Mouse (Mus musculus) spleen, postnatal 10 days (tissue): Measurements from ENCODE around the gene Slc5a11.

ENCODE experiments used
- DNase-seq, 2 experiments: peaks; one replicate each; pipeline ENCODE4 v3.0.0; 2021 to 2022; ENCODE audit warnings: low spot score in 2 of 2

The Slc5a11 gene

DNA sequence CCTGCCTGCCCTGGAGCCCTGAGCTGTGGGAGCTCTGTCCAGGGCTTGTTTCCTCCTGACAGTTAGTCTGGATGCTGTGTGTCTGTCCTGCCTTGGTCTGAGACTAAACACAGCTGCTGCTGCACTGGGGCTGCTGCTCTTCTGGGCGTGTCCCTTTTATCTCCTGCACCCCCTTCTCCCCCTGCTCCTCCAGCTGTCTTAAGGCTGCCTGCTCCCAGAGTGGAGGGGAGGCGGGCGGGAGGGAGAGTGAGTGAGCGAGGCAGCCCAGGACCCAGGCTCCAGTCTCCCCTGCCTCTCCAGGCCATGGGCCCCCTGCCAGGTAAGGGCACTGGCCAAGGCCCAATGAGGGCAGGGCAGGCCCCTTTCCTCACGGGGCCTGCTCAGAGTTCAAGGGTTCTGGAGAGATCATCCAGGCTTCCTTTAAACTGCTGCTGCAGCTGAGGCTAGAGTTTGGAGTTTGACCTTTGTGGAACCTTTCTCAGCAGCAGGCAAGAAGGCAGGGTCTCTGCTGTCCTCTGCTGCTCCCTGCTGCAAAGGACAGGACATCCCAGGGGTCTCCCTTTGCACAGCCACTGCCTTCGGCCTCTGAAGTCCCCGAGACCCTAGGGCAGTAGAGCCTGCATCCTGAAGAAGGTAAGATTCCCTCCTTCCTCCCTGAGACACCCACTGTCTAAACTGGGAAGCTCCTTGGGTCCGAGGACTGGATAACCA is at the start of gene Slc5a11:
Gene Slc5a11 (plus strand): TSS at position 416 of the 711 bp plus-strand sequence.
- no peak for DNase-seq

GRCm38 (mm10) chr7:123167436-123167835 is 47.1 kb upstream of the Slc5a11 start:
- no peak for DNase-seq

DNA sequence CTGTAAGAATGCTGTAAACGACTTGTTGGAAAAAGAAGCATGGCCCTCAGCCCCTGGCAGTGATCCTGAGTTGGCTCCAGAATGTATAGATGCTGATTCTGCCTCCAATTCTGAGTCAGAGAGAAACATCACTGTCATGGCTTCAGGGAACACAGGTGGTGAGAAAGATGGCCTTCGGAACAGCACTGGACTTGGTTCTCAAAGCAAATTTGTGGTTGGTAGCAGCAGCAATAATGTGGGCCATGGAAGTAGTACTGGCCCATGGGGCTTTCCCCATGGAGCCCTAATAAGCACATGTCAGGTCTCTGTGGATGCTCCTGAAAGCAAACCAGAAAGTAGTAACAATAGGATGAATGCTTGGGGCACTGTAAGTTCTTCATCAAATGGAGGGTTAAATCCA is 45.0 kb upstream of the Slc5a11 start:
- DNase-seq: no peak

DNA sequence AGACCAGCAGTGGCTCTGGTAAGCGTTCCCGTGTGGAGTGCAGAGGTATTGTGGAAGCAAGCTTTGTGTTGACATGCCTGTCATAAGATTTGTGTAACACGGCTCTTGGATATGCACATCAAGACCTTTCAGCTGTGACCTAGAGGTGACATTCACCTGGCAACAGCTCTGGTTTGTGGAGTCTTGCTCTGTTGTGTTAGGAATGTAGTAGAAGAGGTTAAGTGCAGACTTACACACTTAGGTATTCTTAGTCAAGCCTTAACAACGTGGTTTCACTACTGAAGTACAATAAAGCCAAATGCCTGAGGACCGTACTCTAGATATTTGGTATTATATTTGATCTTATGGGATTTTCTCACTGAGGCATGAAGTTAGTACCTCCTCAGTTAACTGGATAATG is 42.5 kb upstream of the Slc5a11 start:
- DNase-seq: no peak

- no peak for DNase-seq
These were observed 37.4 kb upstream of the Slc5a11 start for GRCm38 (mm10) chr7:123177215-123177614.

DNA sequence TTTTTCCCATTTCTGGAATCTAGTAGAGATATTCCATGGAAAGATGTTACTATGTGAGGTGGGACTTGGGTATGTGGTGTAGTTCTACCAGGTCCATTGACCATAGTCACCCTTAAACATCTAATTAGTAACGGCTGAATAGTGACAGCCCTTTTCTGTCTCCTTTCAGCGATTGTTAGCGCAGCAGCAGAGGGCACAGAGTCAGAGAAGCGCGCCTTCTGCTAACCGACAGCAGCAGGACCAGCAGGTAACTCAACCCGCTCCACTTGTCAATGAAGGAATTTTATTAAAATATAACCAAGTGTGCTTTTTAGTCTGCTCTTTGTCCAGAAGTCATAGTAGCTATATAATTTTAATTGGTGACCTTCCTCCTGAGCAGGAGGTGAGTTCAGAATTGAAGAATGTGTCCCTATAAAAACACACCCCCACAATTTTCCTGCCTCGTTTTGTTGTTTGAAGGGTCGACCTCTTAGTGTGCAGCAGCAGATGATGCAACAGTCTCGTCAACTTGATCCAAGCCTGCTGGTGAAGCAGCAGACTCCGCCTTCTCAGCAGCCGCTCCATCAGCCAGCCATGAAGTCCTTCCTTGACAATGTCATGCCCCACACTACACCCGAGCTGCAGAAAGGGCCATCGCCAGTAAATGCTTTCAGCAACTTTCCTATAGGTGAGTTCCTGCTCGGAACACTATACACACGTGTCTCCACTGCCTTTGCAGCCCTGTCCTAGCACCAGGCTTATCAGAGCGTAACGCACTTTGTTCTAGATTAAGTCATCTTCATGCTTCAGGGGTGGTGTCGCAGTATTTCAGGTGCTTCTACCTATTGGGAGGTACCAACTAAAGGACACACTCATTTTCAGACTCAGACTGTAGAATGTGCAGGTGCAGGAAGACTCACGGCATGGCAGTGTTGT is 32.5 kb upstream of the Slc5a11 start:
- DNase-seq: no peak

DNA sequence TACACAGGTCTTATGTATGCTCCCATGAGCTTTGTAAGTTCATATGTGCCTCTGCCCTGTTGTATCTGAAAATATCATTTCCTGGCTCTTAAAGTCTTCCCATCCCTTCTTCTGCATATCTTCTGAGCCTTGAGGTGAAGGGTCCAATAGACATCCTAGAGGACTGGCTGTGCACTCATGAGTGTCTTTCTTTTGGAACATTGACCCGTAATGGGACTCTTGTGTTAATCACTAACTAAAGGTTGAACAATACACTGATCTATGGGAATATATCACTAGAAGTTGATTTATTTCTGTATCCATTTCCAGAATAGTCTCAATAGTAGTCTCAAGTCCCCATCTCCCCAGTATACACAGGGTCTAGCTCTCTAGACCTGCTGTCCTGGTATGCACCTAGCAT is 29.7 kb upstream of the Slc5a11 start:
- DNase-seq: no peak

DNA sequence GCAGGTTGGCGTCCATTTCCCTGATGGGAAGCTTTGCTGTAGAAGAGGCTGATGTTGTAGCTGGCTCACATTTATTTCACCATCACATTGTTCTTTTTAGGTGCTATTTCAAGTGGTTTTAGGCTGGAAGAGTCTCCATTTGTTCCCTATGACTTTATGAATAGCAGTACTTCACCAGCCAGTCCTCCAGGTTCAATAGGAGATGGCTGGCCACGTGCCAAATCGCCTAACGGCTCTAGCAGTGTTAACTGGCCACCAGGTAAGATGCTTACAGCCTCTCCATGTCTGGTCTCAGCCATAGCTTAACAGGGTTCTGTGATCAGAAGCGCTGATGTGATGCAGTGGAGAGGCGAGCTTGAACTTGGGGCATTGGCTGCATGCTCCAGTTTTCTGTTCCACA is 28.1 kb upstream of the Slc5a11 start:
- DNase-seq: no peak

GRCm38 (mm10) chr7:123187246-123187645 is 27.3 kb upstream of the Slc5a11 start:
- DNase-seq: no peak

DNA sequence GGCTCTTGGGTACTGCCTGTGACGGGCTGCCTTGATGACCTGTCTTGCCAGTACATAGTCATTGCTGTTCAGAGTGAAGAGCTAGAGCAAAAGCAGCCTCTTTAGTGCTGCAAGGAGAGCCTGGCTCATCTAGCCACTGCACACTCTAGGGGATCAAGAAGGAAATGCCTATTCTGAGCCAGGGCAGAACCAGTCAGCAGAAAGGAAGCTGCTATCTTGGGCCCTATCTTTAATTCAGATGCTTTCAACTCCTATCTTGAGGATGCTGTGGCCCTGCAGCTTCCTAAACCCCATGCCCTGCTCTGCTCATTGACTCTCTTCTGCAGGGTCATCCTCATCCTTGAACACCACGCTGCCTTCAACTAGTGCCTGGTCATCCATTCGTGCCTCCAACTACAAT is 26.1 kb upstream of the Slc5a11 start:
- DNase-seq: no peak

DNA sequence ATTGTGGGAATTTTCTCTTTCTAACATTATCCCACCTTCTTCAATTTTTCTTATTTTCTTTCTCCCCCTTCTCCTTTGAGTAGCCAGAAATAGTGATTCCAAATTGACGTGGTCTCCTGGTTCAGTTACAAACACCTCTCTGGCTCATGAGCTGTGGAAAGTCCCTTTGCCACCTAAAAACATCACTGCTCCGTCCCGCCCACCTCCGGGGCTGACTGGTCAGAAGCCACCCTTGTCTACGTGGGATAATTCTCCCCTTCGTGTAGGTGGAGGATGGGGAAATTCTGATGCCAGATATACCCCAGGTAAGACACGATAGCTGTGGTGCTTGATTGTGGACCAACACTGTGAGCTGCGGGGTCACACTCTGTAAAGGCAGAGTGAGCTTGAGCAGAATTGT is 24.8 kb upstream of the Slc5a11 start:
- no peak for DNase-seq

DNA sequence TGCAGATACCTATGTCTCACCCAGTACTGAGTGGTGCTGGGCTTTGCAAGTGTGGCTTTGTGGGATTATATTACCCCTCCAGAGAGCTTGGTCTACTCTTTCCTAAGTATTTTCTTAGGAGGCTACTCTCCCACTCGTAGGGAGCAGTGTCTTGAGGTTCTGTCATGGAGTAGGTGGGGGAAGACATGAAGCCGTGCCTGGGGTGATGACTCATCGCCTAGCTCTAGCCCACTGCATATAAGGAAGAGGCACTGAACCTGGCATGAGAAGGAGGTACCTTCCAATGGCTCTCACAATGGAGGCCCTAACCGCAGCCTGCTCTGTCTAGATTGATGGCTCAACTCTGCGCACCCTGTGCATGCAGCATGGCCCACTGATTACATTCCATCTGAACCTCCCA is 22.8 kb upstream of the Slc5a11 start:
- DNase-seq: no peak

DNA sequence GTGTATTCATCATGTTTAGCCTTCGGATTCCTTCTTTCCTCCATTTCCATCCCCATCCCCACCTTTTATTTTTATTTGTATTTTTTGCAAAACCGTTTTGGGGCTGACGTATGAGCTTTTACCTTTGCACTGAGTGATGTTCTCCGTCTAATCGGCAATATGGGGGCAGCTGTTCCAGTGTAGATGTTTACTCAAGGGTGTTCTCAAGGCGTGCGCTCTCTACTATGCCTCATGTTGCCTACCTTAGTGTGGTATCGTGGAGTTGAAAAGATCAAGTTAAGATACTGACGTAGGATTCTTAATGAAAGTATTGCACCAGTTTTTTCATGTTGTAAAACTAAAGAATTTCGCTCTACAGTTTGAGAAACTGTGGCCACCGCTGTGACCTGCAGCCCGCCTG is 21.4 kb upstream of the Slc5a11 start:
- no peak for DNase-seq

DNA sequence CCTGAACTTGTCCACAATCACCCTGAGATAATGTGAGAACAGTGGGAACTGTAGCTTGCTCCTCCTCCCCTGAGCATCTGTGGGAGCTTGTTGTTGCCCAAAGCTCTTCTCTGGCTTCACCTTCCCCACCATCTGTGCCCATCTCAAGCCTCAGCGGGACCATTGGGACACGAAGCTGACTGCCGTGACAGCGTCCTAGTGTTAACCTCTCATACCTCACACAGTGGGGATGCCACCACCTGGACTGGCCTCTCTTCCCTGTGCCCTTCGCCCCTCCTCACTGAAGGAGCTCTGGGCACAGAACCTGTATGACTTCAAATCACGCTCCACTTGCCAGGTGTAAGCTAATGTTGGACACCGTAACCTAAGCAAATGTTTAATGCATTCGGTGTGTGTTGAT is 19.9 kb upstream of the Slc5a11 start:
- no peak for DNase-seq

DNA sequence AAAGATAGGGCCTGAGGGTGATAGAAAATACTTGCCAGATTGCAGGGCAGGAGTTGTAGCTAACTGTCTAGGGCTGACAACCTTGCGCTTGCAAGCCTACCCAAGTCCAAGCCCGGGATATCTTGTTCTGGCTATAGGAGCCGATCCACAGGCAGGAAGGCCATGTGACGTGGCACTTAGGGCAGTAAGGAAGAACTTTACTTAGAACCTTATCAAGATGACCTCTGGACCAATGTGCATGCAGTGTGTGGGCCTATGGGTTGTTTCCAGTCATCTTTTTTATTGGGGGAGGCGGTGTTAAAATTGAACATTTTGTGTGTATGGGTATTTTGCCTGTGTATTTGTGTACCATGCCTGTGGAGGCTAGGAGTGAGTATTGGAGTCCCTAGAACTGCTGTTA is 18.1 kb upstream of the Slc5a11 start:
- no peak for DNase-seq

DNA sequence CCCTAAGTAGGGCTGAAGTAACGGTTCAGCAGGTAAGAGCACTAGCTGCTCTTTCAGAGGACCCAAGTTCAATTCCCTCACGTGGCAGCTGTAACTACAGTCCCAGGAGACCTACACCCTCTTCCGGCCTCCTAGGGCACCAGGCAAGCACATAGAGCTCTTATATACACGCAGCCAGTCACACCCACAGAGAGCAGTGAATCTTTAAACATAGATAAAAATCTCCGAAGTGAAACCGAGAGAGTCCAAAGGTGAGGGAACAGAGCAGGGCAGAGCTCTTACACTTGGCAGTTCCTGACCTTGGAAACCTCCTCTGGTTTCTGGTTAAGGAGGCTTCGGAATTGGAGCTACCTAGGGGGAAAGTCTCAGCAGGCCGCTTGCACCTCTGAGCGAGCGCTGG is 15.9 kb upstream of the Slc5a11 start:
- DNase-seq: no peak

DNA sequence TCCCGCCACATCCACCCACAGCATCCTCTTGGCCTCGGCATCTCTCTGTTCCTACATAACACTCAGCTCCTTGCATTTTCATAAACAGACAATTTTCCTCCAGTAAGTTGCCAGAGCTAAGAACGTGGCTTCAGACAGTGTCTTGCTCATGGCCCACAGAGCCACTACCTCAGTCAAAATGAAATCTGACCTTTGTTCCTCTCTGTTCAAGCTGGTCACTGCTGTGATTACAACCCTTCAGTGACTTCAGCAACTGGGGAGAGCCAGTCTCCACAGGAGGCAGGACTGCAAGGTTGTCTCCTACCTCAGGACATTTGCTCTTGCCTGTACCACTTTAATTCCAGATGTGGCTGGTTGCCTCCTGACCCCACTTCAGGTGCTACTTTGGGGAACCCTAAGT is 15.4 kb upstream of the Slc5a11 start:
- DNase-seq: no peak

GRCm38 (mm10) chr7:123199656-123200206 is 14.8 kb upstream of the Slc5a11 start:
- DNase-seq: no peak

- DNase-seq: no peak
These were observed 13.9 kb upstream of the Slc5a11 start for GRCm38 (mm10) chr7:123200722-123201121.

DNA sequence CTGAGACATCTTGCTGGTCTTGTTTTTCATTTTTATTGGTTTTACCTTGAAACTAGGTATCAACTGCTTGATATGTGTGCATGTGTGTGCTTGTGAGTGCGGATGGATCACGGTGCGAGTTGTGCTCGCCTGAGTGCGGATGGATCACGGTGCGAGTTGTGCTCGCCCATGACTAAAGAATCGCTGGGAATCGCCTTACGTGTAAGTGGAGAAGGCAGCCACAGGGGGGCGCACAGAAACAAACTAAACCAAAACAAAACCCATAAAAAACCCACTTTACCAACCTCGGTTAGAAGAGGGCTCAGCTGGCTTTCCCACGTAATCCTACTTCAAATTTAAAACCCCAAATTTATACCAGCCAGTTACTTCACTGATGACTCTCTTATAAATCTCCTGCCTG is 9.3 kb upstream of the Slc5a11 start:
- DNase-seq: peak; percentile 13 to 75

DNA sequence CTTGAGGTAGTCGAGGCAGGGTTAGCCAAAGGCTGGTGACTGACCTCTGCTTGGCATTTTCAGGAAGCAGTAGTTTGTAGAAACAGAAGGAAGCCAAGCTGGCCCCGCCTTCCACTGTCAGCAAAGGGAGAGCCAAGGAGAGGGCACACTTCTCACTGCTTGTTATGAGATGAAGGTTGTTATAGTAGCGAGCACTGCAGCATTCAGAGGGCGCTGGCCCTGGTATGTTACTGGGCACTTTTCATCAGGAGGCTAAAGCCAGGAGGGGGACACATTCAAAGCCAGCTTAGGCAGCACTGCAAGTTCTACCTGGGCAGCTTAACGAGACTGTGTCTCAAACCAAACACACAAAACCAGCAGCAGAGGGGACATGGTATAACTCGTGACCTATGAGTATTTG is 7.0 kb upstream of the Slc5a11 start:
- DNase-seq: no peak

- no peak for DNase-seq
These were observed 4.7 kb upstream of the Slc5a11 start for GRCm38 (mm10) chr7:123209864-123210263.

GRCm38 (mm10) chr7:123211461-123211860 is 3.1 kb upstream of the Slc5a11 start:
- no peak for DNase-seq
